Mouse (Mus musculus) limb, embryonic 13.5 days (tissue): ENCODE measurements around the gene Snx33. TPM values are rescaled to one million over a fixed set of nuclear protein-coding genes. Genes with fewer than 3 reads are reported as not detected.

Experiments
- ATAC-seq: fragments of 200-750 bp; cut with Nextera tagmentation; 2 replicates; pipeline ENCODE4 v1.8.0; 2017; ENCODE audit warnings: low read depth, moderate number of reproducible peaks, moderate TSS enrichment; ENCODE audit not compliant: low FRiP score
- H3K27ac ChIP-seq: fragments of 300-500 bp; sonication (generic); 2 replicates; pipeline ENCODE4 v1.5.1; 2015; ENCODE audit warnings: inconsistent platforms, mild to moderate bottlenecking, moderate library complexity
- H3K27me3 ChIP-seq: fragments of 300-500 bp; sonication (generic); 2 replicates; pipeline ENCODE4 v1.6.1; 2015; ENCODE audit warnings: mild to moderate bottlenecking, inconsistent platforms
- H3K36me3 ChIP-seq: fragments of 300-500 bp; sonication (generic); 2 replicates; pipeline ENCODE4 v1.6.1; 2015; ENCODE audit warnings: inconsistent platforms, mild to moderate bottlenecking, moderate library complexity
- H3K4me1 ChIP-seq: fragments of 300-500 bp; sonication (generic); 2 replicates; pipeline ENCODE4 v1.6.1; 2015; ENCODE audit warnings: inconsistent platforms
- H3K4me2 ChIP-seq: fragments of 300-500 bp; sonication (generic); replicated peaks from 2 replicates; pipeline ENCODE4 v1.6.1; 2015; ENCODE audit warnings: inconsistent platforms, mild to moderate bottlenecking, moderate library complexity
- H3K4me3 ChIP-seq: fragments of 300-500 bp; sonication (generic); 2 replicates; pipeline ENCODE4 v1.5.1; 2015; ENCODE audit warnings: moderate library complexity, mild to moderate bottlenecking, inconsistent platforms
- H3K9ac ChIP-seq: fragments of 300-500 bp; sonication (generic); 2 replicates; pipeline ENCODE4 v1.6.1; 2015; ENCODE audit warnings: mild to moderate bottlenecking, inconsistent platforms
- H3K9me3 ChIP-seq: fragments of 300-500 bp; sonication (generic); 2 replicates; pipeline ENCODE4 v1.6.1; 2016; ENCODE audit warnings: inconsistent platforms
- WGBS: fragments of 180-500 bp; shearing (Covaris S2); methylation state at CpG from one replicate; pipeline ENCODE4 v1.1.7; 2015; 5-methylcytosine and 5-hydroxymethylcytosine counted together
- polyA plus RNA-seq: library from polyadenylated mRNA; unstranded; fragments of >200 nt; fragmentation: Nextera tagmentation; extraction: Ambion mirVana; gene quantifications from 2 replicates; pipeline ENCODE4 v1.2.1, GENCODE M21; 2015

The Snx33 gene
- polyA plus RNA-seq, 1 experiment from 2014 or later, result 13.1 TPM

- Histone ChIP-seq H3K36me3 (peaks cover 72% of the 10 kb centered on the region), H3K9me3 (no peaks in the 10 kb centered on the region), H3K4me2 (no peak overlapping the region), H3K9ac (no peak overlapping the region), H3K27ac (no peak overlapping the region), H3K27me3 (peaks cover 3% of the 10 kb centered on the region; the same call in 1 of the 2 replicates), H3K4me1 (peaks cover 29% of the 10 kb centered on the region), H3K4me3 (no peak overlapping the region)
- no peak for ATAC-seq
- WGBS, result 65% methylated on average over 13 of the region's 13 CpGs
These were observed 42.1 kb downstream of the Snx33 start for GRCm38 (mm10) chr9:56886113-56886512.

GRCm38 (mm10) chr9:56884328-56884727, 43.8 kb downstream of the Snx33 start:
- 89% methylated on average over 4 of the region's 4 CpGs for WGBS
- H3K4me1 ChIP-seq, result peaks cover 44% of the 10 kb centered on the region
- H3K27ac ChIP-seq, result no peak overlapping the region
- no peak for ATAC-seq
- H3K27me3 ChIP-seq, result no peaks in the 10 kb centered on the region
- H3K4me2 ChIP-seq, result no peak overlapping the region
- H3K36me3 ChIP-seq, result peaks cover 57% of the 10 kb centered on the region
- no peaks in the 10 kb centered on the region for H3K9me3 ChIP-seq
- no peak overlapping the region for H3K9ac ChIP-seq
- H3K4me3 ChIP-seq, result no peak overlapping the region

- Histone ChIP-seq H3K9ac (no peak overlapping the region), H3K36me3 (peaks cover 48% of the 10 kb centered on the region), H3K9me3 (no peaks in the 10 kb centered on the region), H3K4me3 (no peak overlapping the region), H3K27ac (no peak overlapping the region), H3K27me3 (no peaks in the 10 kb centered on the region), H3K4me2 (no peak overlapping the region), H3K4me1 (peaks cover 53% of the 10 kb centered on the region)
- no peak for ATAC-seq
- 82% methylated on average over 7 of the region's 7 CpGs for WGBS
These were observed 44.7 kb downstream of the Snx33 start for GRCm38 (mm10) chr9:56883470-56883869.

GRCm38 (mm10) chr9:56882818-56883217, 45.4 kb downstream of the Snx33 start:
- peak overlapping the region; percentile 25 for H3K9ac ChIP-seq
- WGBS, result 44% methylated on average over 12 of the region's 12 CpGs
- no peaks in the 10 kb centered on the region for H3K9me3 ChIP-seq
- H3K27ac ChIP-seq, result peak overlapping the region; percentile 94
- H3K4me3 ChIP-seq, result no peak overlapping the region
- no peak for ATAC-seq
- peaks cover 58% of the 10 kb centered on the region for H3K4me1 ChIP-seq
- no peaks in the 10 kb centered on the region for H3K27me3 ChIP-seq
- H3K36me3 ChIP-seq, result peaks cover 42% of the 10 kb centered on the region
- 0 out of 2 replicates have a peak overlapping the region, but pooled peaks have one; percentile 11 for H3K4me2 ChIP-seq

- peak overlapping the region; percentile 94 for H3K27ac ChIP-seq
- H3K36me3 ChIP-seq, result peaks cover 36% of the 10 kb centered on the region
- peaks cover 59% of the 10 kb centered on the region for H3K4me1 ChIP-seq
- H3K4me3 ChIP-seq, result no peak overlapping the region
- ATAC-seq, result no peak
- 63% methylated on average over 4 of the region's 4 CpGs for WGBS
- H3K9me3 ChIP-seq, result no peaks in the 10 kb centered on the region
- no peaks in the 10 kb centered on the region for H3K27me3 ChIP-seq
- H3K4me2 ChIP-seq, result 0 out of 2 replicates have a peak overlapping the region, but pooled peaks have one; percentile 11
- 0 out of 2 replicates have a peak overlapping the region, but pooled peaks have one; percentile 10 for H3K9ac ChIP-seq
These were observed 45.9 kb downstream of the Snx33 start for GRCm38 (mm10) chr9:56882283-56882682.

- no peak overlapping the region for H3K4me3 ChIP-seq
- no peaks in the 10 kb centered on the region for H3K9me3 ChIP-seq
- peak overlapping the region; percentile 94 for H3K27ac ChIP-seq
- peaks cover 66% of the 10 kb centered on the region for H3K4me1 ChIP-seq
- peaks cover 35% of the 10 kb centered on the region for H3K36me3 ChIP-seq
- peak overlapping the region; percentile 36; the same call in 1 of the 2 replicates for H3K4me2 ChIP-seq
- H3K9ac ChIP-seq, result no peak overlapping the region
- peak; percentile 74 for ATAC-seq
- no peaks in the 10 kb centered on the region for H3K27me3 ChIP-seq
- 57% methylated on average over 3 of the region's 3 CpGs for WGBS
These were observed 46.6 kb downstream of the Snx33 start for GRCm38 (mm10) chr9:56881539-56882082.

- Histone ChIP-seq H3K4me2 (peak overlapping the region; percentile 36), H3K27ac (peak overlapping the region; percentile 94), H3K9ac (0 out of 2 replicates have a peak overlapping the region, but pooled peaks have one; percentile 39), H3K27me3 (no peaks in the 10 kb centered on the region), H3K4me3 (no peak overlapping the region), H3K4me1 (peaks cover 69% of the 10 kb centered on the region), H3K36me3 (peaks cover 30% of the 10 kb centered on the region), H3K9me3 (no peaks in the 10 kb centered on the region)
- WGBS, result 44% methylated on average over 9 of the region's 9 CpGs
- ATAC-seq, result peak; percentile 58
These were observed 47.4 kb downstream of the Snx33 start for GRCm38 (mm10) chr9:56880790-56881189.

GRCm38 (mm10) chr9:56877284-56877683, 50.9 kb downstream of the Snx33 start:
- H3K4me2 ChIP-seq, result no peak overlapping the region
- peaks cover 79% of the 10 kb centered on the region for H3K4me1 ChIP-seq
- H3K36me3 ChIP-seq, result 0 out of 2 replicates have a peak, but pooled peaks cover 15% of the 10 kb centered on the region
- H3K27ac ChIP-seq, result peak overlapping the region; percentile 63; the same call in 1 of the 2 replicates
- no peaks in the 10 kb centered on the region for H3K27me3 ChIP-seq
- no peaks in the 10 kb centered on the region for H3K9me3 ChIP-seq
- 70% methylated on average over 5 of the region's 5 CpGs for WGBS
- no peak for ATAC-seq
- no peak overlapping the region for H3K9ac ChIP-seq
- H3K4me3 ChIP-seq, result no peak overlapping the region

- no peaks in the 10 kb centered on the region for H3K27me3 ChIP-seq
- no peak overlapping the region for H3K4me2 ChIP-seq
- no peak overlapping the region for H3K27ac ChIP-seq
- H3K36me3 ChIP-seq, result 0 out of 2 replicates have a peak, but pooled peaks cover 15% of the 10 kb centered on the region
- H3K4me1 ChIP-seq, result peaks cover 79% of the 10 kb centered on the region
- 45% methylated on average over 9 of the region's 9 CpGs for WGBS
- H3K9ac ChIP-seq, result no peak overlapping the region
- H3K9me3 ChIP-seq, result no peaks in the 10 kb centered on the region
- H3K4me3 ChIP-seq, result no peak overlapping the region
- no peak for ATAC-seq
These were observed 51.4 kb downstream of the Snx33 start for GRCm38 (mm10) chr9:56876784-56877183.

GRCm38 (mm10) chr9:56873097-56873496, 55.1 kb downstream of the Snx33 start:
- Histone ChIP-seq H3K4me3 (no peak overlapping the region), H3K4me2 (peak overlapping the region; percentile 29; the same call in 1 of the 2 replicates), H3K36me3 (peaks cover 23% of the 10 kb centered on the region), H3K4me1 (peaks cover 79% of the 10 kb centered on the region), H3K27ac (0 out of 2 replicates have a peak overlapping the region, but pooled peaks have one; percentile 67), H3K9me3 (no peaks in the 10 kb centered on the region), H3K27me3 (no peaks in the 10 kb centered on the region), H3K9ac (no peak overlapping the region)
- 68% methylated on average over 1 of the region's 1 CpGs for WGBS
- no peak for ATAC-seq

- Histone ChIP-seq H3K9ac (no peak overlapping the region), H3K4me1 (peaks cover 84% of the 10 kb centered on the region), H3K4me2 (no peak overlapping the region), H3K27me3 (no peaks in the 10 kb centered on the region), H3K36me3 (peaks cover 23% of the 10 kb centered on the region), H3K4me3 (no peak overlapping the region), H3K9me3 (no peaks in the 10 kb centered on the region), H3K27ac (no peak overlapping the region)
- ATAC-seq, result no peak
- 64% methylated on average over 5 of the region's 5 CpGs for WGBS
These were observed 55.9 kb downstream of the Snx33 start for GRCm38 (mm10) chr9:56872105-56872903.

- H3K27ac ChIP-seq, result peak overlapping the region; percentile 4; the same call in 1 of the 2 replicates
These were observed 57.0 kb downstream of the Snx33 start for GRCm38 (mm10) chr9:56871191-56871590.

More at GRCm38 (mm10) chr9:56871191-56871590, 57.0 kb downstream of the Snx33 start:
- Histone ChIP-seq H3K27me3 (no peaks in the 10 kb centered on the region), H3K4me2 (no peak overlapping the region), H3K9me3 (no peaks in the 10 kb centered on the region), H3K36me3 (peaks cover 18% of the 10 kb centered on the region), H3K4me3 (no peak overlapping the region), H3K4me1 (peaks cover 85% of the 10 kb centered on the region), H3K9ac (no peak overlapping the region)
- 30% methylated on average over 5 of the region's 5 CpGs for WGBS
- ATAC-seq, result no peak
